In genomic region chr3:138717040-138717439, GRCm38 (mm10) we compare ENCODE assay signal across 16 mouse cellular contexts. TPM values are rescaled to one million over a fixed set of nuclear protein-coding genes. Genes with fewer than 3 reads are reported as not detected.
DNase-seq lines count a peak whose midpoint lies in the region; ATAC-seq and TF ChIP-seq lines count a peak whose summit lies in the region.
"Had no signal": no experiment of that assay in that cellular context is flagged by ENCODE, and none has a peak within 500 bp of the region (broad histone marks: within the 10 kb centered on the region; RNA-seq: fewer than 3 reads in every experiment).

No protein-coding gene starts in this region.

- TF ChIP-seq POLR2A in brain, embryonic 14.5 days (IDR thresholded peaks at IDR 0.05; ENCODE audit: borderline replicate concordance, extremely low read depth, insufficient read depth, insufficient read length, poor library complexity, severe bottlenecking), result no peak

- no peak for TF ChIP-seq CTCF in forebrain, postnatal 0 days (IDR thresholded peaks at IDR 0.05; ENCODE audit: low read depth)
- no peak for TF ChIP-seq CTCF in brain, embryonic 14.5 days (IDR thresholded peaks at IDR 0.05; ENCODE audit: borderline replicate concordance, extremely low read depth, insufficient read depth, insufficient read length)
- TF ChIP-seq CTCF in stomach, postnatal 0 days (IDR thresholded peaks at IDR 0.05; ENCODE audit: low read depth), result no peak

- H3K27ac ChIP-seq in forebrain, embryonic 14.5 days (ENCODE audit: low read depth, low read length), result no peak overlapping the region
- H3K27ac ChIP-seq in forebrain, embryonic 11.5 days (ENCODE audit: low read depth, low read length), result no peak overlapping the region
- H3K27ac ChIP-seq in forebrain, embryonic 16.5 days (ENCODE audit: low read length), result no peak overlapping the region
- no peak overlapping the region for H3K27ac ChIP-seq in forebrain, postnatal 0 days (ENCODE audit: low read depth, low read length)
- H3K27ac ChIP-seq in stomach, postnatal 0 days (replicated peaks), result no peak overlapping the region
- H3K27ac ChIP-seq: embryonic facial prominence, embryonic 10.5 days; embryonic facial prominence, embryonic 12.5 days had no signal

- H3K9me3 ChIP-seq in forebrain, embryonic 14.5 days (replicated peaks; ENCODE audit: control insufficient read depth, low read length), result no peaks in the 10 kb centered on the region
- H3K9me3 ChIP-seq in forebrain, embryonic 11.5 days (ENCODE audit: control insufficient read depth, low read length), result no peaks in the 10 kb centered on the region
- H3K9me3 ChIP-seq in forebrain, embryonic 16.5 days (ENCODE audit: control insufficient read depth, low read length), result no peaks in the 10 kb centered on the region
- H3K9me3 ChIP-seq in forebrain, postnatal 0 days (ENCODE audit: low read length), result no peaks in the 10 kb centered on the region
- no peaks in the 10 kb centered on the region for H3K9me3 ChIP-seq in stomach, postnatal 0 days (ENCODE audit: control insufficient read depth, low read length)
- H3K9me3 ChIP-seq: embryonic facial prominence, embryonic 10.5 days; embryonic facial prominence, embryonic 12.5 days had no signal

- peak; percentile 71 for DNase-seq in forebrain, embryonic 14.5 days (ENCODE audit: low spot score)
- DNase-seq in forebrain, embryonic 11.5 days (ENCODE audit: low spot score), result no peak
- no peak for DNase-seq in forebrain, postnatal 0 days
- peak; percentile 83 for DNase-seq in brain, embryonic 14.5 days (ENCODE audit: low read depth)
- no peak for DNase-seq in stomach, postnatal 0 days (ENCODE audit: low spot score)
- DNase-seq: adrenal gland, adult 2 months; adrenal gland, postnatal 10 days; adrenal gland, postnatal 25 days; cerebellum, adult 11-12 months; cerebellum, adult 2 months; cerebellum, adult 9-10 months; cerebellum, postnatal 10 days; cerebellum, postnatal 25 days had no signal

- no peak overlapping the region for H3K9ac ChIP-seq in forebrain, embryonic 14.5 days (ENCODE audit: low read length)
- H3K9ac ChIP-seq in forebrain, embryonic 11.5 days (ENCODE audit: low read length), result no peak overlapping the region
- H3K9ac ChIP-seq in forebrain, embryonic 16.5 days (replicated peaks; ENCODE audit: low read depth, low read length), result no peak overlapping the region
- no peak overlapping the region for H3K9ac ChIP-seq in forebrain, postnatal 0 days
- no peak overlapping the region for H3K9ac ChIP-seq in stomach, postnatal 0 days (ENCODE audit: low read length)
- H3K9ac ChIP-seq: embryonic facial prominence, embryonic 12.5 days had no signal

- TF ChIP-seq EP300 in stomach, postnatal 0 days (optimal IDR thresholded peaks at IDR 0.05), result no peak

- H3K36me3 ChIP-seq in forebrain, embryonic 14.5 days (ENCODE audit: control insufficient read depth, insufficient read depth, low read length), result no peaks in the 10 kb centered on the region
- no peaks in the 10 kb centered on the region for H3K36me3 ChIP-seq in forebrain, embryonic 11.5 days (ENCODE audit: control insufficient read depth, insufficient read depth, low read length)
- no peaks in the 10 kb centered on the region for H3K36me3 ChIP-seq in forebrain, embryonic 16.5 days (ENCODE audit: control insufficient read depth, insufficient read depth)
- H3K36me3 ChIP-seq in forebrain, postnatal 0 days (ENCODE audit: insufficient read depth), result no peaks in the 10 kb centered on the region
- H3K36me3 ChIP-seq in stomach, postnatal 0 days (ENCODE audit: control insufficient read depth, insufficient read depth, low read length), result no peaks in the 10 kb centered on the region
- H3K36me3 ChIP-seq: embryonic facial prominence, embryonic 10.5 days; embryonic facial prominence, embryonic 12.5 days had no signal

- peak; percentile 74 for ATAC-seq in forebrain, embryonic 14.5 days
- ATAC-seq in forebrain, embryonic 11.5 days (replicated peaks; ENCODE audit: low FRiP score), result no peak
- ATAC-seq in forebrain, embryonic 16.5 days, result peak; percentile 77
- no peak for ATAC-seq in forebrain, postnatal 0 days
- ATAC-seq in stomach, postnatal 0 days (ENCODE audit: low FRiP score, low TSS enrichment), result no peak

- WGBS in forebrain, embryonic 14.5 days, result 22% methylated on average over 5 of the region's 5 CpGs
- 79% methylated on average over 5 of the region's 5 CpGs for WGBS in forebrain, embryonic 11.5 days
- 38% methylated on average over 5 of the region's 5 CpGs for WGBS in forebrain, embryonic 16.5 days
- WGBS in forebrain, postnatal 0 days, result 33% methylated on average over 5 of the region's 5 CpGs
- 96% methylated on average over 5 of the region's 5 CpGs for WGBS in stomach, postnatal 0 days

- H3K4me3 ChIP-seq in forebrain, embryonic 14.5 days (ENCODE audit: low read depth, low read length), result no peak overlapping the region
- no peak overlapping the region for H3K4me3 ChIP-seq in forebrain, embryonic 11.5 days (ENCODE audit: low read depth, low read length)
- no peak overlapping the region for H3K4me3 ChIP-seq in forebrain, embryonic 16.5 days (replicated peaks; ENCODE audit: low read length)
- no peak overlapping the region for H3K4me3 ChIP-seq in forebrain, postnatal 0 days (ENCODE audit: low read depth, low read length)
- H3K4me3 ChIP-seq in stomach, postnatal 0 days (ENCODE audit: low read depth, low read length), result no peak overlapping the region
- H3K4me3 ChIP-seq: embryonic facial prominence, embryonic 10.5 days; embryonic facial prominence, embryonic 12.5 days had no signal

- H3K4me1 ChIP-seq in forebrain, embryonic 14.5 days (ENCODE audit: control insufficient read depth, insufficient read depth, low read length), result no peaks in the 10 kb centered on the region
- H3K4me1 ChIP-seq in forebrain, embryonic 11.5 days (replicated peaks; ENCODE audit: control insufficient read depth, insufficient read depth, low read length), result no peaks in the 10 kb centered on the region
- H3K4me1 ChIP-seq in forebrain, embryonic 16.5 days (replicated peaks; ENCODE audit: control insufficient read depth, insufficient read depth, low read length), result 0 out of 2 replicates have a peak, but pooled peaks cover 3% of the 10 kb centered on the region
- H3K4me1 ChIP-seq in forebrain, postnatal 0 days (ENCODE audit: insufficient read depth), result no peaks in the 10 kb centered on the region; the same call in 1 of the 2 replicates
- H3K4me1 ChIP-seq in stomach, postnatal 0 days (replicated peaks; ENCODE audit: control insufficient read depth, insufficient read depth), result no peaks in the 10 kb centered on the region; the same call in 1 of the 2 replicates
- H3K4me1 ChIP-seq: embryonic facial prominence, embryonic 12.5 days had no signal

- H3K27me3 ChIP-seq in forebrain, embryonic 14.5 days (replicated peaks; ENCODE audit: control insufficient read depth, insufficient read depth, low read length), result no peaks in the 10 kb centered on the region
- no peaks in the 10 kb centered on the region for H3K27me3 ChIP-seq in forebrain, embryonic 11.5 days (ENCODE audit: control insufficient read depth, insufficient read depth, low read length)
- H3K27me3 ChIP-seq in forebrain, embryonic 16.5 days (replicated peaks; ENCODE audit: control insufficient read depth, insufficient read depth, low read length), result no peaks in the 10 kb centered on the region
- H3K27me3 ChIP-seq in forebrain, postnatal 0 days (ENCODE audit: insufficient read depth, low read length), result no peaks in the 10 kb centered on the region
- H3K27me3 ChIP-seq in stomach, postnatal 0 days (ENCODE audit: control insufficient read depth, insufficient read depth, low read length), result no peaks in the 10 kb centered on the region
- H3K27me3 ChIP-seq: embryonic facial prominence, embryonic 12.5 days had no signal

- H3K4me2 ChIP-seq in forebrain, embryonic 14.5 days (ENCODE audit: low read length), result no peak overlapping the region
- no peak overlapping the region for H3K4me2 ChIP-seq in forebrain, embryonic 11.5 days (ENCODE audit: low read depth, low read length, severe bottlenecking)
- no peak overlapping the region for H3K4me2 ChIP-seq in forebrain, embryonic 16.5 days (ENCODE audit: low read length)
- H3K4me2 ChIP-seq in forebrain, postnatal 0 days (ENCODE audit: low read depth), result no peak overlapping the region
- H3K4me2 ChIP-seq in stomach, postnatal 0 days (replicated peaks; ENCODE audit: low read depth), result no peak overlapping the region
- H3K4me2 ChIP-seq: embryonic facial prominence, embryonic 12.5 days had no signal

RNA-seq across cellular contexts. Expression of gene Tspan5, which starts 25.0 kb away (rescaled TPM):
- 79.7 and 82.3 TPM in 2 replicates for polyA plus RNA-seq in forebrain, embryonic 14.5 days (2014; fragmentation: Nextera tagmentation; extraction: Ambion mirVana)
- polyA plus RNA-seq in forebrain, embryonic 11.5 days (2014; fragmentation: Nextera tagmentation; extraction: Ambion mirVana), result 43.4 and 48.5 TPM in 2 replicates
- polyA plus RNA-seq in forebrain, embryonic 16.5 days (2015; fragmentation: Nextera tagmentation; extraction: Ambion mirVana), result 98.7 and 113 TPM in 2 replicates
- 149 and 172 TPM in 2 replicates for total RNA-seq in forebrain, postnatal 0 days (2014; rRNA removed)
- 96.8 and 123 TPM in 2 replicates for polyA plus RNA-seq in forebrain, postnatal 0 days (2015; fragmentation: Nextera tagmentation; extraction: Ambion mirVana)
- 97.1 and 109 TPM in 2 replicates for polyA plus RNA-seq in brain, embryonic 14.5 days (2012; rRNA removed)
- 21.9 and 22.3 TPM in 2 replicates for polyA plus RNA-seq in stomach, postnatal 0 days (2015; fragmentation: Nextera tagmentation; extraction: Ambion mirVana)

Comparison
In these comparisons a context has a peak if more than half of its experiments do, and no peak if none do; other contexts are left out.
1. ATAC-seq: peak in forebrain, embryonic 14.5 days (single experiment) and forebrain, embryonic 16.5 days (single experiment); none in forebrain, embryonic 11.5 days (single experiment), forebrain, postnatal 0 days (single experiment) and stomach, postnatal 0 days (single experiment).
2. DNase-seq: peak in forebrain, embryonic 14.5 days (single experiment) and brain, embryonic 14.5 days (single experiment); none in forebrain, embryonic 11.5 days (single experiment), forebrain, postnatal 0 days (single experiment) and stomach, postnatal 0 days (single experiment).